Mouse (Mus musculus) forebrain, embryonic 10.5 days (tissue): ENCODE data around the gene Scarb2. TPM values are rescaled to one million over a fixed set of nuclear protein-coding genes. Genes with fewer than 3 reads are reported as not detected.

Experiments used
- DNase-seq: peaks from one replicate; pipeline ENCODE4 v3.0.0-alpha.2; 2017; ENCODE audit warnings: low spot score; ENCODE audit errors: extremely low spot score
- H3K27ac ChIP-seq: fragments of 300-500 bp; sonication (generic); 2 replicates; pipeline ENCODE4 v1.5.1; 2016; ENCODE audit warnings: mild to moderate bottlenecking
- H3K27me3 ChIP-seq: fragments of 300-500 bp; sonication (generic); 2 replicates; pipeline ENCODE4 v1.6.1; 2016; ENCODE audit warnings: mild to moderate bottlenecking; ENCODE audit not compliant: poor library complexity, severe bottlenecking
- H3K36me3 ChIP-seq: fragments of 300-500 bp; sonication (generic); replicated peaks from 2 replicates; pipeline ENCODE4 v1.6.1; 2016; ENCODE audit warnings: mild to moderate bottlenecking, moderate library complexity
- H3K4me1 ChIP-seq: fragments of 300-500 bp; sonication (generic); 2 replicates; pipeline ENCODE4 v1.6.1; 2016
- H3K4me3 ChIP-seq: fragments of 300-500 bp; sonication (generic); 2 replicates; pipeline ENCODE4 v1.5.1; 2016; ENCODE audit warnings: mild to moderate bottlenecking, moderate library complexity
- H3K9me3 ChIP-seq: fragments of 300-500 bp; sonication (generic); 2 replicates; pipeline ENCODE4 v1.6.1; 2016; ENCODE audit warnings: mild to moderate bottlenecking, moderate library complexity
- WGBS: fragments of 180-500 bp; shearing (Covaris S2); methylation state at CpG from one replicate; pipeline ENCODE4 v1.1.7; 2016; 5-methylcytosine and 5-hydroxymethylcytosine counted together
- polyA plus RNA-seq: library from polyadenylated mRNA; unstranded; fragments of >200 nt; fragmentation: Nextera tagmentation; extraction: Ambion mirVana; gene quantifications from 2 replicates; pipeline ENCODE4 v1.2.1, GENCODE M21; 2016

Scarb2 gene
- polyA plus RNA-seq, 1 experiment from 2014 or later = 9.7 TPM

DNA sequence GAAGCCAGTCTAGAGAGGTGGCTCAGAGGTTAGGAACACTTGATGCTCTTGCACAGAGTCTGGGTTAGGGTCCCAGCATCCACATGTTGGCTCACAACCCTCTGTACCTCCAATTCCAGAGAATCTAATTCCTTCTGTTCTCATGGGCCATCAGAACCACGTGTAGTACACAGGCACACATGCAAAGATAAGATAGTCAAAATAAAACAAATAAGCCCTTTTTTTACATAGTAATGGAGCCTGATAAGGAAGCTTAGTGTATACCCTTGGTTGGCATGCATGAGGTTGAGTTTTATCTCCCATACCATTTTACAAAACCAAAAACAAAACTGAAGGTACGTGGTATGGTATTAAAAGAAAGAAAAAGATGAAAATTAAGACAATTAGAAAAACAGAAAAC lies 49.2 kb downstream of the Scarb2 start:
- H3K27ac ChIP-seq = no peak overlapping the region
- WGBS = 84% methylated on average over 2 of the region's 2 CpGs
- no peak overlapping the region for H3K4me3 ChIP-seq
- no peaks in the 10 kb centered on the region for H3K4me1 ChIP-seq
- no peaks in the 10 kb centered on the region for H3K27me3 ChIP-seq
- DNase-seq = no peak
- peaks cover 30% of the 10 kb centered on the region for H3K36me3 ChIP-seq
- no peaks in the 10 kb centered on the region for H3K9me3 ChIP-seq

DNA sequence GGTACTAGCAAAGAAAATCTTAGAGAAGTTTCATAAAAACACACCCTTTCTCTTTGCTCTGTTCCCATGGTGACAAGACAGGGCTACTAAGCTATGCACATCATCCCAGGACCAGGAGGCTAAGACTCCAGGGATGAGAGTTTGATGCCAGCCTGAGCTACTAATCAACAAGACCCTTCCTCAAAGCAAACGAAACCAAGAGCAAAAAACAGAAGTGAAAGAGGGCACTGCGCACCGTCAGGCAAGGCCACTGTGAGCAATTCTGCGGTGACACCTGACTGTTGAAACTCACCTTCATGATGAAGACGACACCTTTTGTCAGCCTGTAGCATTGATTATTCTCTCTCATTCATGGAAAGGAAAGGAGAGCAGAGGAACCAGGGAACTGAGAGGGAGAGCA lies 53.8 kb downstream of the Scarb2 start:
- no peak overlapping the region for H3K4me3 ChIP-seq
- no peaks in the 10 kb centered on the region for H3K9me3 ChIP-seq
- no peaks in the 10 kb centered on the region for H3K27me3 ChIP-seq
- 95% methylated on average over 5 of the region's 5 CpGs for WGBS
- H3K27ac ChIP-seq = no peak overlapping the region
- peaks cover 66% of the 10 kb centered on the region for H3K36me3 ChIP-seq
- no peaks in the 10 kb centered on the region for H3K4me1 ChIP-seq
- no peak for DNase-seq

DNA sequence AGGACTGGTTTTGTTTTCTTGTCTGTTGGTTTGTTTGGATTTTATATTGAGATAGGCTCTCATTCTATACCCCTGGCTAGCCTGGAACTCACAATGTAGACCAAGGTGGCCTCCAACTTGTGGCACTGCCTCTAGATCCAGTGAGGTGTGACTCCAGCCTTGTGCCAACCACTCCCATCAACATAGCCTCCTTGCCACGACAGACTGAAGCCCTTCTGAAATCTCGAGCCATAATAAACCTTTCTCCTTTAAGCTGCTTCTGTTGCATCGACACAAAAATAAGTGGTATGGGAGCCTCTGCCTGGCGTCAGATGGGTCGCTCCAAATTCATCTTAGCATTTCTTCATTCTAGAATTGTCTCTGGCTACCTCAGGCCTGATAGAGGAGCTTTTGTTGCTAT lies 59.9 kb downstream of the Scarb2 start:
- no peak overlapping the region for H3K4me3 ChIP-seq
- DNase-seq = no peak
- no peaks in the 10 kb centered on the region for H3K9me3 ChIP-seq
- WGBS = 91% methylated on average over 5 of the region's 5 CpGs
- H3K27me3 ChIP-seq = no peaks in the 10 kb centered on the region
- H3K36me3 ChIP-seq = peaks cover 70% of the 10 kb centered on the region
- no peaks in the 10 kb centered on the region for H3K4me1 ChIP-seq
- H3K27ac ChIP-seq = no peak overlapping the region

DNA sequence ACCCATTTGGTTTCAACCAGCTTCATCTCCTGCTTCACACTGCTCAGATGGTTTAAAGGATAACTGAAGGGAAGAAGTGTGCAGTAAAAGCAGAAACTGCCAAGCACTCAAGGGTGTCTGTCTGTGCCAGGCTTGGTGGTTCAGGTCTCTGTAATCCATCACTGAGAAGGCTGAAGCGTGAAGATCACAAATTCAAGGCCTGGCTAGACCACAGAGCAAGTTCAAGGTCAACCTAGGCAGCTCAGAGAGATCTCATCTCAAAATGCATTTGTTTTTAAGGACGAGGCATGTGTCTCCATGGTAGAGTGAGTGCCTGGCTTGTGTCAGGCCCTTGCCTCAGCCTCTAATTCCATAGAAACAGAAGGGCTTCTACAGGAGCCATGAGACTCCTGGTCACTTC lies 61.6 kb downstream of the Scarb2 start:
- Histone ChIP-seq H3K27ac (no peak overlapping the region), H3K9me3 (no peaks in the 10 kb centered on the region), H3K27me3 (no peaks in the 10 kb centered on the region), H3K4me1 (no peaks in the 10 kb centered on the region), H3K4me3 (no peak overlapping the region), H3K36me3 (peaks cover 54% of the 10 kb centered on the region)
- DNase-seq = no peak
- 91% methylated on average over 2 of the region's 2 CpGs for WGBS

DNA sequence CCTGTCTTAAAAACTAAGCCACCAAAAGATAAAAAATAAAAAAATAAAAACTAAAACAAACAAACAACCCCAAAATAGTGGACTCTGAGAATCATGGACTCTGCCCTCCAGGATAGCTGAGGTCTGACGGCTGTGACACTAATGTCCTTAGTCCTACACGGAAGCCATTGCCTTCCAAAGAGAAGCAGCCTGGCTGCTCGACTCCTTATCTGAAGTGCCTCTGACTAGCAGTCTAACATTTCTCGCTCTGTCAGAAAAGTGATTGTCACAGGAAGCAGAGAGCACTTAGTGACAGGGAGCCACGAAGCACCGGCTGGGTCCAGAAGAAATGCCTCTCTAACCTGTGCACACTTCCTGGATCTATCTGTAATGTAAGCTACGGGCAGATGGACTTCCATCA lies 63.7 kb downstream of the Scarb2 start:
- Histone ChIP-seq H3K9me3 (no peaks in the 10 kb centered on the region), H3K27ac (no peak overlapping the region), H3K27me3 (no peaks in the 10 kb centered on the region), H3K36me3 (peaks cover 33% of the 10 kb centered on the region), H3K4me1 (no peaks in the 10 kb centered on the region), H3K4me3 (no peak overlapping the region)
- no peak for DNase-seq
- WGBS = 84% methylated on average over 7 of the region's 7 CpGs

DNA sequence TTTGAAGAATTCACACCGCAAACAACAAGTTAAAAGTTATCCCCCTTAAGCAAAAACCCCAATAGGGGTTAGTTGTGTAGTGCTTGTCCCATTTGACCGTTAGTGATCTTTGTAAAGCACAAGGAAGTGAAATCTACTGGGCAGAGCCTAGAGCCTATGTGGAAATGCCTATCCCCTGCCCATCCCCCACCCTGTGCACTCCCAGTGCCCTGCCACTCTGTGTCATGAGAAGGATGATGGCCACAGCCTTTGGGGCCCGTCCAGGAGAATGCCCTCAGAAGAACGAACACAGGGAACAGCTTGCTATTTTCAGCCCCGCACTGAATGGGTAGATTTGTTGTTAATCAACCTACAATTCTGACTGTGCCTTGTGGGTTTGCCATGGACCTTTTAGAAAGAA lies 65.1 kb downstream of the Scarb2 start:
- H3K4me1 ChIP-seq = no peaks in the 10 kb centered on the region
- H3K27ac ChIP-seq = no peak overlapping the region
- H3K27me3 ChIP-seq = no peaks in the 10 kb centered on the region
- H3K9me3 ChIP-seq = no peaks in the 10 kb centered on the region
- WGBS = 87% methylated on average over 5 of the region's 5 CpGs
- peaks cover 19% of the 10 kb centered on the region for H3K36me3 ChIP-seq
- no peak overlapping the region for H3K4me3 ChIP-seq
- DNase-seq = no peak

DNA sequence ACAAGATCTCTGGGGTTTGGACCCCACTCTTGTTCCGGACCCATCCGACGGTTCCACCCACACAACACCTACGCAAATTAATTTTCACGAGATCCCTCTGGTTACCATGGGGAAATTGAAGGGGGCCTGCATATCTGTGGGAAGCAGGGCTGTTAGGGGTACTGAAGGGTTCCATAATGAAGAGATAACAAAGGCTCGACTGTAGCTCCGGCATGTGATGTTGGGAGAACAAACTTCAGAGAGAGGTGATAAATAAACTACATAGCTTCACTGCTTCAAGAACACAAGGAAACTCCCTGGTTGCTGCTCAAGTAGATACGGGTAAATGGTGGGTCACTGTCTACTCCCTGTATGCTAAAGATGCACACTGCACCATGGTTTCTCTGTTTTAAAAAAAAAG lies 68.1 kb downstream of the Scarb2 start:
- H3K27me3 ChIP-seq = no peaks in the 10 kb centered on the region
- no peaks in the 10 kb centered on the region for H3K9me3 ChIP-seq
- DNase-seq = no peak
- WGBS = 94% methylated on average over 8 of the region's 8 CpGs
- H3K27ac ChIP-seq = no peak overlapping the region
- peaks cover 9% of the 10 kb centered on the region for H3K4me1 ChIP-seq
- H3K4me3 ChIP-seq = no peak overlapping the region
- H3K36me3 ChIP-seq = 0 out of 2 replicates have a peak, but pooled peaks cover under 1% of the 10 kb centered on the region

DNA sequence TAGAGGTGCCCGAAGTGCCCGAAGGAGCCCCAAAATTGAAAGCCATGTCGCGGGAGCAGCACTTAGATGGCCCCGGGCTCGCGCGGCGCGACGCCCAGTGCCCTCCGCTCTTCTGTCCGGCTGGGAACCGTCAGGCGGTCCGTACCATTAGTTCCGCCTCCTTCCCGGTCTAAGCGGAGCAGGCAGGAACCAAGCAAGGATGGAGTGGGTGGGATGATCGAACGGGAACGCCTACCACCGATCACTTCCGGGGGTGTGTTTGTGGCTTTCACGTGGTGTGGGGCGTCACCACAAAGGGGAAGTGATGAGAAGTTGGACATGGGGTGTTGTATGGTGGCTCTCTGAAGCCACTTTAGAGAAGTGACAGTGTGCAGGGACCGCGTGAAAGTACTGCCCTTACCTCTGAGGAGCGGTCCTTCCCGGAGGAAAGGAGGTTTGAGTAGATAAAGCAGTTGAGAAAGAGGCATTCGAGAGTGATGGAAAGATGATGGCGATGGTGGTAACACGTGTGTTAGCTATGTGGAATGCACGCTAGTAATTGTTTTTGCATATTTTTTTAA lies 71.5 kb downstream of the Scarb2 start, which contains the start of gene Nup54:
Gene Nup54, minus strand, starts transcription at position 195 of the 560 bp plus-strand sequence.
- peak; percentile 97 for DNase-seq
- H3K4me1 ChIP-seq = peaks cover 19% of the 10 kb centered on the region
- H3K27me3 ChIP-seq = no peaks in the 10 kb centered on the region
- peaks cover 8% of the 10 kb centered on the region for H3K36me3 ChIP-seq
- peak within 1 kb of the TSS; percentile 98 for H3K27ac ChIP-seq
- H3K9me3 ChIP-seq = no peaks in the 10 kb centered on the region
- peak within 1 kb of the TSS; percentile 97 for H3K4me3 ChIP-seq
- under 1% methylated on average over 34 of the region's 34 CpGs for WGBS

DNA sequence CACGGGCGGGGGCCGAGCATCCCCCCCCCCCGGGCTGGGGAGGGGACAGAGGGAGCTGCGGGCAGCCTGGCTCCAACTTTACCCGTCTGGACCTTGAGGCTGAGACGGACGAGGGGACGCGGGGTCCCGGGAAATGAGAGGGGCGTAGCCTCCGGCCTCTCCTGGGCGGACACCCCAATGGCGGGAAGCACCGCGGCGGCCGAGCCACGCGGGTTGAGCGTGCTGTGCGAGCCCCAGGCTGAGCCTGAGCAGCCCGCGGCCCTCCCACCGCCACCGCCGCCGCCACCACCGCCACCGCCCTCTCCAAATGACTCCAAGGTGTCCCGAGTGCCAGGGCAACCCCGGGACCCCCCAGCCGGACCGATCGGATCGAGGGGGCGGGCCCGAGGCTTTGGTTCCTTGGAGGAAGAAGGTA lies 72.1 kb downstream of the Scarb2 start:
- DNase-seq = no peak
- H3K4me1 ChIP-seq = peaks cover 19% of the 10 kb centered on the region
- H3K36me3 ChIP-seq = peaks cover 10% of the 10 kb centered on the region
- no peaks in the 10 kb centered on the region for H3K27me3 ChIP-seq
- peak overlapping the region; percentile 97 for H3K4me3 ChIP-seq
- H3K9me3 ChIP-seq = no peaks in the 10 kb centered on the region
- peak overlapping the region; percentile 98 for H3K27ac ChIP-seq
- under 1% methylated on average over 38 of the region's 39 CpGs for WGBS

DNA sequence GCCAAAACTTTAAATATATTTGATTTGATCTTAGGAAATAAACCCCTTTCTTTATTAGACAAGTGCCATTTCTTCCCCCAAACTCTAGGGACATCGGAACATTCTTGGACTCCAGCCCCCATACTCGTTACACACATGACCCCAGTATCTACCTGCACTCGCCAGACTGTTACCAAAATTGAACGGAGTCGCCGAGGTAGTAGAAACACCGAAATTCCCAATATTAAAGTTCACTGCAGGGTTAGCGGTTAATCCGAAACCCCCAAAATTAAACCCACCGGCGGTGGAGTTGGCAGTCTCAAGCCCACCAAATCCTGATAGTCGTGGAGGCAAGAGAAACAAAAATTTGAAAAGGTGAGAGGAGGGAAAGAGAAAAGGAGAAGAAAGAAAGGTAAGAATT lies 72.6 kb downstream of the Scarb2 start:
- WGBS = under 1% methylated on average over 12 of the region's 12 CpGs
- Histone ChIP-seq H3K36me3 (peaks cover 15% of the 10 kb centered on the region), H3K4me1 (peaks cover 19% of the 10 kb centered on the region), H3K4me3 (peak overlapping the region; percentile 97), H3K27ac (peak overlapping the region; percentile 98), H3K27me3 (no peaks in the 10 kb centered on the region), H3K9me3 (no peaks in the 10 kb centered on the region)
- no peak for DNase-seq

DNA sequence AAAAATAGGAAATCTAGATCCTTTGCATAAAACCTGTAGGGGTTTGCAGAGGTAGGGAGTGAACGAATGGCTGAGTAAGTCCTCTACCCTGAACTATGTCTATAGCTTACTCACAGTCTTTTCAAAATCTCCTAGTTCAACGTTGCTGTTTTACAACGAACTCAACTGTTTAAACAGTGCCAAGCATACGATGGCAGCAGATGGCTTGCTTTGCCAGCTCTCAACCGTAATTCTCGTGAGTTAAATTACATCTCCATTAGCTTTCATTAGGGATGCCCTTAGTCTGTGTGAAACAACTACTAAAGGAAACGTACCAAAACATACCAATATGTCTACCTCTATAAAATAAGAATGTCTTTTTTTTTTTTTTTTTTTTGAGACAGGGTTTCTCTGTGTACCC lies 75.0 kb downstream of the Scarb2 start:
- WGBS = 92% methylated on average over 7 of the region's 7 CpGs
- no peak overlapping the region for H3K4me3 ChIP-seq
- peaks cover 3% of the 10 kb centered on the region; the same call in 1 of the 2 replicates for H3K9me3 ChIP-seq
- no peak overlapping the region for H3K27ac ChIP-seq
- peaks cover 19% of the 10 kb centered on the region for H3K4me1 ChIP-seq
- DNase-seq = no peak
- H3K36me3 ChIP-seq = peaks cover 39% of the 10 kb centered on the region
- H3K27me3 ChIP-seq = no peaks in the 10 kb centered on the region

DNA sequence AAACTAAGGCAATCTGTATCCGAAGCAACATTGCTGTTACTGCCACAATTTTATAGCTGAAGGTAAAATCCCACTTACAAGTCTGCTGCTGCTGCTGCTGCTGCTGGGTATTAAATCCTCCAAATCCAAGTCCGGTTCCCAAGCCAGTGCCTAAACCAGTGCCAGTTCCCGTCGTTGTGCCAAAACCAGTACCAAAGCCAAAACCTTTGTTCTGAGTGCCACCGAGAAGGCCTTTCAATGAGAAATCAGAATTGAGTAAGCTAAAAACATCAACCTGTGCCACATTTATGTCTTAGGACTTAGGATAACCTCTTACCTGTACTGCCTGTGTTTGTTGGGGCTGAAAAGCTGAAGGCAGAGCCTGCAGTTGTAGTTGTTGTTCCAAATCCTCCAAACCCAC lies 75.9 kb downstream of the Scarb2 start:
- H3K27ac ChIP-seq = no peak overlapping the region
- no peak for DNase-seq
- H3K9me3 ChIP-seq = peaks cover 4% of the 10 kb centered on the region; the same call in 1 of the 2 replicates
- H3K4me3 ChIP-seq = no peak overlapping the region
- no peaks in the 10 kb centered on the region for H3K27me3 ChIP-seq
- H3K36me3 ChIP-seq = peaks cover 48% of the 10 kb centered on the region
- peaks cover 19% of the 10 kb centered on the region for H3K4me1 ChIP-seq
- 92% methylated on average over 5 of the region's 5 CpGs for WGBS

DNA sequence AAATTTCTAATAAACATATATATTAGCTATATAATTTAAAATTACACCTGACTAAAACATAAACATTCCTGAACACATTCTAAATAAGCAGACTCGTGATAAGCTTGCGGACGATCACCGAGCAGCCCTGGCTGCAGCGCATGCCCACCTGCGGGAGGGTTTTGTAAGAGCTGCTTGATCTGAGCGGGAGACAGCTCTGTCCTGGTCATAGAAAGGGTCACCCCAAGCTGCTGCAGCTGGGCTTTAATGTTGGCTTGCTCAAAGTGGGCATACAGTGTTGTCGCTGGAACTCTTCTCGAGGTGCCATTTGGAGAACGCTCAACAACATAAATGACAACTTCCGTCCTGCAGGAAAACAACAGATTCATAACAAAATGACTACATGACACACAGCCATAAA lies 82.5 kb downstream of the Scarb2 start:
- Histone ChIP-seq H3K27ac (no peak overlapping the region), H3K4me3 (no peak overlapping the region), H3K4me1 (no peaks in the 10 kb centered on the region), H3K36me3 (peaks cover 100% of the 10 kb centered on the region), H3K27me3 (no peaks in the 10 kb centered on the region), H3K9me3 (peaks cover 4% of the 10 kb centered on the region; the same call in 1 of the 2 replicates)
- whole genome bisulfite sequencing = 95% methylated on average over 11 of the region's 11 CpGs
- no peak for DNase-seq

DNA sequence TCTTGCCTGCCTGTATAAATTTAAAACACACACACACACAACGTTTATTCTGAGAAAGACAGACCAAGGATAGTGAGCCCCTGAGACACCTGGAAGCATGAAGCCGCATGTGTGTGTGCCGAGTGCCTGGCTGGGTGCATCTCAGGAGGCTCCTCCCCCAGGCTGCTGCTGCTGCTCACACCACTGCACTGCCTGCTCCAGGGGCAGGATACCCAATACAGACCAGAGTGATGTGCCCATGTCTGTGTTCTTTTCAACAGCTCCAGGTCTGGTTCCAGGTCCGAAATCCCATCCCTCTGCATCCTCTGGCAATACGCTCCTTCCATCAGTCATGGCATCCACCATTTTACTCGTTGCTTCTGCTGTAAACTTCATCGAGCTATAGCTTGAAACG lies 92.7 kb downstream of the Scarb2 start:
- H3K4me3 ChIP-seq = no peak overlapping the region
- peaks cover 7% of the 10 kb centered on the region for H3K4me1 ChIP-seq
- H3K27me3 ChIP-seq = no peaks in the 10 kb centered on the region
- DNase-seq = no peak
- no peak overlapping the region for H3K27ac ChIP-seq
- 91% methylated on average over 8 of the region's 8 CpGs for WGBS
- no peaks in the 10 kb centered on the region for H3K9me3 ChIP-seq
- H3K36me3 ChIP-seq = peaks cover 55% of the 10 kb centered on the region
